Mouse (Mus musculus): ENCODE measurements around the gene Ost4. TPM values are rescaled to one million over a fixed set of nuclear protein-coding genes. Genes with fewer than 3 reads are reported as not detected.

Ost4 gene
- total RNA-seq, 2 experiments from 2014 or later = 208 to 219 TPM

Other genes starting within 250 kb of the Ost4 start
- gene Cenpa, start 241.0 kb downstream of the Ost4 start, total RNA-seq (2021) = 10 to 100 TPM; 38.0 to 54.0 TPM
- 1 to 10 TPM; 4.5 to 8.8 TPM for gene Dpysl5, start 196.2 kb downstream of the Ost4 start, total RNA-seq (2021)
- 10 to 100 TPM; 35.9 to 47.4 TPM for gene Mapre3, start 93.1 kb downstream of the Ost4 start, total RNA-seq (2021)
- 10 to 100 TPM; 49.4 to 50.4 TPM for gene Tmem214, start 39.8 kb downstream of the Ost4 start, total RNA-seq (2021)
- 10 to 100 TPM; 12.4 to 17.0 TPM for gene Agbl5, start 19.1 kb downstream of the Ost4 start, total RNA-seq (2021)
- 10 to 100 TPM; 60.0 to 63.4 TPM for gene Emilin1, start 5.6 kb upstream of the Ost4 start, total RNA-seq (2021)
- gene Khk, start 13.6 kb upstream of the Ost4 start, total RNA-seq (2021) = 10 to 100 TPM; 64.3 to 89.4 TPM
- 1 to 10 TPM; 2.8 to 5.1 TPM for gene Cgref1, start 37.8 kb upstream of the Ost4 start, total RNA-seq (2021)
- gene Preb, start 52.6 kb upstream of the Ost4 start, total RNA-seq (2021) = 100 to 1,000 TPM; 110 to 118 TPM
- under 1 TPM; 0.39 to 0.99 TPM for gene Tcf23, start 60.9 kb upstream of the Ost4 start, total RNA-seq (2021)
- gene Atraid, start 140.5 kb upstream of the Ost4 start, total RNA-seq (2021) = 100 to 1,000 TPM; 123 to 129 TPM
- gene Slc5a6, start 141.1 kb upstream of the Ost4 start, total RNA-seq (2021) = 10 to 100 TPM; 14.1 to 16.0 TPM
- gene Cad, start 147.0 kb upstream of the Ost4 start, total RNA-seq (2021) = 10 to 100 TPM; 29.3 to 41.2 TPM
- not detected for gene Dnajc5g, start 198.5 kb upstream of the Ost4 start, total RNA-seq (2021)
- under 1 TPM; 0.60 to 0.76 TPM for gene Slc30a3, start 200.4 kb upstream of the Ost4 start, total RNA-seq (2021)
- gene Trim54, start 208.9 kb upstream of the Ost4 start, total RNA-seq (2021) = 10 to 100 TPM in 1 of 2 experiments, 1 to 10 TPM in 1; 3.3 to 16.1 TPM
- gene Ucn, start 231.0 kb upstream of the Ost4 start, total RNA-seq (2021) = not detected
- 10 to 100 TPM; 42.3 to 46.1 TPM for gene Mpv17, start 246.5 kb upstream of the Ost4 start, total RNA-seq (2021)